Mouse (Mus musculus): ENCODE results near the gene Gm10134. TPM values are rescaled to one million over a fixed set of nuclear protein-coding genes. Genes with fewer than 3 reads are reported as not detected.

Gene Gm10134
- polyA plus RNA-seq, 1 experiment from 2014 or later = 7.5 TPM

DNA sequence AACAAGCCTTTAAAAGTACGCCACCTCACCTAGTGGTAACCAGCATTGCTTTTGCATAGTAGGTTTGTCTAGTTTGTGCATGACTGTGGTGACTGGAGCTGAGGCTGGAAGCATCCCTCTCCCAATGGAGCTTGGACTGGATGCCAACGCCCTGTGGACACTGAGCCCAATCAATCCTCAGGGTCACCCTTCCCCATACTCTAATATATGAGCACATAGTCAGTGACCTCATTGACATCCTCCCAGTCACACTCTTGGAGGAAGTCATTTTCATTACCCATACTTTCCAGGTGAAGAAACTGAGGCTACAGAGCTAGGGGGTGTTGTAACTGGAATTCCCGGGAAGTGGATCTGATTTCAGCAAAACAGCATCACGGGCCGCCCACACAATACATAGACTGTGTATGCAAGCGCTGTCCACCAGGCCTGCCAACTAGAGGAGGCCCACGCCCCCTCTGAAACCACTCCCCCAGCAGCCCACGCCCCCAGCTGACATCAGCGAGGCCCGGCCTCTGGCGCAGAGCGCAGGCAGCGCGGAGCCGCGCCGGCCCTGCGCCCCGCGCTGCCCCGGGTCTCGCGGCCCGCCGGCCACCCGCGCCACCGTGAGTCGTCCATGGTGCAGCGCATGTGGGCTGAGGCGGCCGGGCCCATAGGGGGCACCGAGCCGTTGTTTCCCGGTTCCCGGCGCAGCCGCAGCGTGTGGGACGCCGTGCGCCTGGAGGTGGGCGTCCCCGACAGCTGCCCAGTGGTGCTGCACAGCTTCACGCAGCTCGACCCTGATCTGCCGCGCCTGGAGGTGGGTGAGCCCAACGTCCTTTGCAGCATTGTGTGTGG is 27.3 kb downstream of the Gm10134 start:
- ATAC-seq (ENCODE audit: insufficient number of reproducible peaks, insufficient read depth, low FRiP score, low read depth) = peak; percentile 92
- Histone ChIP-seq H3K9me3 (ENCODE audit: control insufficient read depth, low read depth, low read length) (no peaks in the 10 kb centered on the region), H3K9ac (replicated peaks; ENCODE audit: low read depth, low read length) (peak overlapping the region; percentile 76), H3K27me3 (ENCODE audit: control insufficient read depth, insufficient read depth, low read length) (no peaks in the 10 kb centered on the region), H3K4me1 (ENCODE audit: control insufficient read depth, insufficient read depth, low read length) (peaks cover 54% of the 10 kb centered on the region), H3K4me3 (ENCODE audit: low read depth, low read length) (peak overlapping the region; percentile 65), H3K27ac (ENCODE audit: low read length) (peak overlapping the region; percentile 87), H3K36me3 (ENCODE audit: control insufficient read depth, insufficient read depth, low read length) (no peaks in the 10 kb centered on the region), H3K4me2 (replicated peaks; ENCODE audit: low read depth, low read length) (peak overlapping the region; percentile 53)
- WGBS = 3% methylated on average over 48 of the region's 49 CpGs

DNA sequence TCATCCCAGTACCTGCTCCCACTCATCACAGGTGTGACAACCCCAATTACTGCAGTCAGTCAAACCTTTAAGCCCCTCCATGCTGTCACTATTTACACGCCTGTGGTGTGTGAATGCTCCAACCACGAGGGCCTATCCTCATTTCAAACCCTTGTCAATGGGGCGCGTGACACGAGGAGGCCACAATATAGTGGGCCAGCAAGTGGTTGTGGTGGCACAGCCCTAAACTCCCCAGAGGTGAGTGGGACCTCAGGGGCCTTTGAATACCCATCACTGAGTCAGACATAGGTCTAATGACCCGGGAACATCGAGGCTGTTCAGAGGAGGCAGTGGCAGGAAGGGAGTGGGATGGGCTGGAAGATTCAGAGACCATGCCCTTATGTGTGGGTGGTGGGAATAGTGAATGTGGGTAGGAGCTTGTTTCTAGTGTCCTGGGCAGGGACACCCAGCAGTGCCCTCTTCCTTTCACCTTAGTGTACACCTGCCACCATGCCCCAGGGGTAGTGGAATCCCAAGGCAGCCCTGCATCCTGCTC is 28.1 kb downstream of the Gm10134 start:
- H3K4me1 ChIP-seq (ENCODE audit: control insufficient read depth, insufficient read depth, low read length) = peaks cover 62% of the 10 kb centered on the region
- H3K9me3 ChIP-seq (ENCODE audit: control insufficient read depth, low read depth, low read length) = no peaks in the 10 kb centered on the region
- H3K4me2 ChIP-seq (replicated peaks; ENCODE audit: low read depth, low read length) = peak overlapping the region; percentile 53
- WGBS = 69% methylated on average over 7 of the region's 7 CpGs
- peak overlapping the region; percentile 76; the same call in 1 of the 2 replicates for H3K9ac ChIP-seq (replicated peaks; ENCODE audit: low read depth, low read length)
- no peak for ATAC-seq (ENCODE audit: insufficient number of reproducible peaks, insufficient read depth, low FRiP score, low read depth)
- peak overlapping the region; percentile 87 for H3K27ac ChIP-seq (ENCODE audit: low read length)
- H3K36me3 ChIP-seq (ENCODE audit: control insufficient read depth, insufficient read depth, low read length) = no peaks in the 10 kb centered on the region
- peak overlapping the region; percentile 65 for H3K4me3 ChIP-seq (ENCODE audit: low read depth, low read length)
- H3K27me3 ChIP-seq (ENCODE audit: control insufficient read depth, insufficient read depth, low read length) = no peaks in the 10 kb centered on the region

DNA sequence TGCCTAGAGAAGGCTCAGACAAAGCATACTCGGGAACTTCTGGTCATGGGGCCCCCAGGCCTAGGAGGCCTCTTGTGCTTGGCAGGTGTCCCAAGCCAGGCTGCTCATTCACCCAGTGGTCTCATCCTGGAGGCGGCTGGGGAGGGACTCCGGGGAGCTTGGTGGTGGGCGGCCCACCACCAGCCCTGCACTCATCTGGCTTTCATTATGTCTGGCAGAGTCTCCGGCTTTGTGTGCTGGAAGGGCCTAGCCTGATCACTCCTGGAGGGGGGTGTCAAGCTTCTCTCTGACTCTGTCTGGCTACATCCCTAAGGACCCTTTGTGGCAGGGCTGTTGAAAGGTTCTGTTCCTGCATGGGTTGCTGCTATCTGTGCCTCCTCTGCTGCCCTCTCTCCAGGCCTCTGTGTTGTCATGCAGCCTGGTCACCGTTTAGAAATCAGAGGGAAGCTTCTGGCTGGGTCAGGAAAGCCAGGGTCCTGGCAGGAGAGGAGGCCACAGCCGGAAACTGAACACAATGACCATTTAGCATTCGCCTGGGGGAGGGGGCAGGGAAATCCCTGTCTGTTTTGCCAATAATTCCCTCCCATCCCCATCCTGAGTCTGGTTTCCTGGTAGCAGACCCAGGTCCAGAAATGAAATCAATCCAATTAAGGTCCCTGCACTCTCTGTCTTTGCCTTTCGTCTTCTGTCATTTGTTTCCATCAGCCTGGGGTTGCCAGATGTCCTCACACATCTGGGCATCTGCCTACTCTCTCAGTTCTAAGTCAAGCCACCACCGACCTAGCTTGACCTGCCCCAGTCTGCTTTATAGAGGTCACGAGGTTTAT is 28.8 kb downstream of the Gm10134 start:
- WGBS = 38% methylated on average over 11 of the region's 11 CpGs
- H3K4me3 ChIP-seq (ENCODE audit: low read depth, low read length) = peak overlapping the region; percentile 65
- peak; percentile 34 for ATAC-seq (ENCODE audit: insufficient number of reproducible peaks, insufficient read depth, low FRiP score, low read depth)
- H3K27me3 ChIP-seq (ENCODE audit: control insufficient read depth, insufficient read depth, low read length) = no peaks in the 10 kb centered on the region
- H3K9ac ChIP-seq (replicated peaks; ENCODE audit: low read depth, low read length) = peak overlapping the region; percentile 14; the same call in 1 of the 2 replicates
- H3K4me1 ChIP-seq (ENCODE audit: control insufficient read depth, insufficient read depth, low read length) = peaks cover 69% of the 10 kb centered on the region
- H3K4me2 ChIP-seq (replicated peaks; ENCODE audit: low read depth, low read length) = peak overlapping the region; percentile 53
- H3K9me3 ChIP-seq (ENCODE audit: control insufficient read depth, low read depth, low read length) = no peaks in the 10 kb centered on the region
- peak overlapping the region; percentile 87 for H3K27ac ChIP-seq (ENCODE audit: low read length)
- no peaks in the 10 kb centered on the region for H3K36me3 ChIP-seq (ENCODE audit: control insufficient read depth, insufficient read depth, low read length)

DNA sequence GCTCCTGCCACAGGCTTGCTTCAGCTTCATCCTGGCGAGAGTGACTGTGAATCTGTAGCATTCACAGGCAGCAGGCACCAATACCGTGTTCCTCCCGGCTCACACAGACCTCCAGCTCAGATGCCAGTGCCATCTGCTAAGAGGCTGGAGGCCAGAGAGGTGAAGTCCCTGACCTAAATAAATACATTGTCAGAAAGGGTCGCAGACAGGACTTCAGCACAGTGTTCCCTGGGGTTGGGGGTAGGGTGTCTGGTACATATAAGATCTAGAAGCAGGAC is 29.3 kb downstream of the Gm10134 start:
- Histone ChIP-seq H3K4me3 (ENCODE audit: low read depth, low read length) (peak overlapping the region; percentile 65; the same call in 1 of the 2 replicates), H3K4me1 (ENCODE audit: control insufficient read depth, insufficient read depth, low read length) (peaks cover 70% of the 10 kb centered on the region), H3K36me3 (ENCODE audit: control insufficient read depth, insufficient read depth, low read length) (no peaks in the 10 kb centered on the region), H3K4me2 (replicated peaks; ENCODE audit: low read depth, low read length) (peak overlapping the region; percentile 53; the same call in 1 of the 2 replicates), H3K9me3 (ENCODE audit: control insufficient read depth, low read depth, low read length) (no peaks in the 10 kb centered on the region), H3K9ac (replicated peaks; ENCODE audit: low read depth, low read length) (0 out of 2 replicates have a peak overlapping the region, but pooled peaks have one; percentile 14), H3K27ac (ENCODE audit: low read length) (peak overlapping the region; percentile 23; the same call in 1 of the 2 replicates), H3K27me3 (ENCODE audit: control insufficient read depth, insufficient read depth, low read length) (no peaks in the 10 kb centered on the region)
- ATAC-seq (ENCODE audit: insufficient number of reproducible peaks, insufficient read depth, low FRiP score, low read depth) = no peak
- 36% methylated on average over 4 of the region's 4 CpGs for WGBS

DNA sequence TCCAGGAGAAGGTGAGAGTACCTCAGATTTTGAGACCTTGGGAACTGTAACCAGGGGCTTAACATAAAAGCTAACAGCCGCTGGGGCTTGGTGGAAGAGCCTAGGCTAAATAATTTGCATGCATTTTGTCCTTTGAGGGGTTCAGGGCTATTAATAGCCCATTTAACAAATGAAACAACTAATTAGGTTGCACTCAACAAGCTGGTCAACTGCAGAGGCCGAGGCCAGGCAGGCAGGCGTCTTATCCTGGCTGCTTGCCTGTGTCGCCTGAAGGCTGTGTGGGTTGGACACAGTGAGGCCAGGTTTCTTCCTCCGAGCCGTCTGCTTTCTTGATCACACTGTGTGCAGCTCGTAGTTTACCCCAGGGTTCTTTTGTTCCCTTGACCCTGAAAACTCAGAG is 29.8 kb downstream of the Gm10134 start:
- H3K4me1 ChIP-seq (ENCODE audit: control insufficient read depth, insufficient read depth, low read length) = peaks cover 70% of the 10 kb centered on the region
- H3K27ac ChIP-seq (ENCODE audit: low read length) = peak overlapping the region; percentile 23; the same call in 1 of the 2 replicates
- 56% methylated on average over 7 of the region's 7 CpGs for WGBS
- no peaks in the 10 kb centered on the region; the same call in 1 of the 2 replicates for H3K36me3 ChIP-seq (ENCODE audit: control insufficient read depth, insufficient read depth, low read length)
- H3K4me3 ChIP-seq (ENCODE audit: low read depth, low read length) = no peak overlapping the region
- H3K27me3 ChIP-seq (ENCODE audit: control insufficient read depth, insufficient read depth, low read length) = no peaks in the 10 kb centered on the region
- no peak overlapping the region for H3K9ac ChIP-seq (replicated peaks; ENCODE audit: low read depth, low read length)
- peak overlapping the region; percentile 53; the same call in 1 of the 2 replicates for H3K4me2 ChIP-seq (replicated peaks; ENCODE audit: low read depth, low read length)
- no peaks in the 10 kb centered on the region for H3K9me3 ChIP-seq (ENCODE audit: control insufficient read depth, low read depth, low read length)
- no peak for ATAC-seq (ENCODE audit: insufficient number of reproducible peaks, insufficient read depth, low FRiP score, low read depth)

DNA sequence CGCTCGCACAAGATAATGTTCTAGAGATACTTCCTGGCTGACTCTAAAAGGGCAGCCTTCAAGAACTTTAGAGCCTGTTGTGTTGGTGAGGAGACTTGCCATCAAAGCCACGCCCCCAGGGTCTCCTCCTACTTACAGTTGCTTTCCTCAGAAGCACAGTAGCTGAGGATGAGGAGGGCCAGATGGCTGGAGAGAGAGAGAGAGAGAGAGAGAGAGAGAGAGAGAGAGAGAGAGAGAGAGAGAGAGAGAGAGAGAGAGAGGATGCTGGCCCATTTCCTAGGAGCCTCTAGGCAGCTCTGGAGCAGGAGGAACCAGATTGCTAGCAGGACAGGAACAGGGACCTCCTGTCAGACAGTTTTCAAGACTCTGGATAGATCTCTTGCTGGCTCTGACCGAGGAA is 30.3 kb downstream of the Gm10134 start:
- no peaks in the 10 kb centered on the region; the same call in 1 of the 2 replicates for H3K36me3 ChIP-seq (ENCODE audit: control insufficient read depth, insufficient read depth, low read length)
- H3K4me3 ChIP-seq (ENCODE audit: low read depth, low read length) = no peak overlapping the region
- H3K9ac ChIP-seq (replicated peaks; ENCODE audit: low read depth, low read length) = no peak overlapping the region
- H3K9me3 ChIP-seq (ENCODE audit: control insufficient read depth, low read depth, low read length) = no peaks in the 10 kb centered on the region
- H3K4me1 ChIP-seq (ENCODE audit: control insufficient read depth, insufficient read depth, low read length) = peaks cover 73% of the 10 kb centered on the region
- H3K4me2 ChIP-seq (replicated peaks; ENCODE audit: low read depth, low read length) = peak overlapping the region; percentile 53; the same call in 1 of the 2 replicates
- no peaks in the 10 kb centered on the region for H3K27me3 ChIP-seq (ENCODE audit: control insufficient read depth, insufficient read depth, low read length)
- WGBS = 50% methylated on average over 4 of the region's 4 CpGs
- no peak for ATAC-seq (ENCODE audit: insufficient number of reproducible peaks, insufficient read depth, low FRiP score, low read depth)
- H3K27ac ChIP-seq (ENCODE audit: low read length) = peak overlapping the region; percentile 23; the same call in 1 of the 2 replicates

DNA sequence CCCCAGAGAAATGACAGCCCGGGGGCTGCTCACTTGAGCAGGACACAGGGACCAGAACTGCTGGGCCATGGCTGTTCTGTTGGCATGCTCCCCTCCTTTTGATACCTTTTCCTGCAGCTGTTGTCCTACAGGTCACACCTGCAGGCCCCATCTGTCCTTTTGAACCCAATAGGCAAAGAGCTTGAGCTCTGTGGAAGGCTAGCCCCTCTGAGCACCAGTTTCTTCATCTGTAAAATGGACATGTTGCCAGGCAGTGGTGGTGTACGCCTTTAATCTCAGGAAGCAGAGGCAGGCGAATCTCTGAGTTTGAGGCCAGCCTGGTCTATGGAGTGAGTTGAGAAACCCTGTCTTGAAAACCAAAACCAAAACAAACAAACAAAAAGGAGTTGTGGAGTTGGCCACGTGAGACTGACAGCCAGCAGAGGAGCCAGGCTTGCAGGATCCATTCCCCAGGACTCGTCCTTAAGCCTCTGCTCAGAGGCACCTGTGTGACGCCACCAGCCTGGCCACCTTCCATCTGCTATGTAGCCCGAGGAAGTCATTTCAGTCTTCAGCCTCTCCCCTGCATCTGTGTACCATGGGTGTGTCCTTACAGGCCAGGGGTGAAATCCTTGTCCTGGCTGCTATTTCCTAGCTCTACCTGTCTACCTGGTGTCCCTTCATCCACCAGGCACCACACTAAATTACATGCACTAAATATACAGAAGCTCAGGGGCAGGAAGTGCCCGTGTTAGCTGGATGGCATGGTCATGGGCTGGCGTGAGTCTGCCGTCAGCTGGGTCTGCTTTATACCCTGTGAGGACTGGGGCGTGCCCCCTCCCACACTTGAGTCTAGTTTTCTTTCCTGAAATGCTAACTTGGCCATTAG is 31.1 kb downstream of the Gm10134 start:
- H3K4me1 ChIP-seq (ENCODE audit: control insufficient read depth, insufficient read depth, low read length) = peaks cover 73% of the 10 kb centered on the region
- no peak for ATAC-seq (ENCODE audit: insufficient number of reproducible peaks, insufficient read depth, low FRiP score, low read depth)
- WGBS = 70% methylated on average over 11 of the region's 11 CpGs

DNA sequence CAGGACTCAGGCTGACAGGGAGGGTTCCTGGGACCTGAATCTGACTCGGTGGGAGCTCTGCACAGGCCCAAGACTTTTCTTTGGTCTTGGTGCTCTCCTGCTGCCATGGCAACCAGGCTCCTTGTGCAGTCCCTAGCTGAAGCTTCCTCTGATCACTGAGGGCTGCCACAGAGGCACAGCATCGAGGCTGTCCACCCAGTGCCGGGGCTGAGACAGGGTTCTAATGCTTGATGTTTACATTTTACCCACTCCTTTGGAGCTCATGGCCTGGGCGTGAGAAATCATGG is 31.7 kb downstream of the Gm10134 start:
- H3K4me1 ChIP-seq (ENCODE audit: control insufficient read depth, insufficient read depth, low read length) = peaks cover 73% of the 10 kb centered on the region

More for the DNA sequence above, 31.1 kb downstream of the Gm10134 start:
- Histone ChIP-seq H3K4me2 (replicated peaks; ENCODE audit: low read depth, low read length) (no peak overlapping the region), H3K36me3 (ENCODE audit: control insufficient read depth, insufficient read depth, low read length) (peaks cover 2% of the 10 kb centered on the region), H3K9ac (replicated peaks; ENCODE audit: low read depth, low read length) (no peak overlapping the region), H3K27me3 (ENCODE audit: control insufficient read depth, insufficient read depth, low read length) (no peaks in the 10 kb centered on the region), H3K9me3 (ENCODE audit: control insufficient read depth, low read depth, low read length) (no peaks in the 10 kb centered on the region), H3K27ac (ENCODE audit: low read length) (peak overlapping the region; percentile 1; the same call in 1 of the 2 replicates), H3K4me3 (ENCODE audit: low read depth, low read length) (no peak overlapping the region)

More for the DNA sequence above, 31.7 kb downstream of the Gm10134 start:
- Histone ChIP-seq H3K36me3 (ENCODE audit: control insufficient read depth, insufficient read depth, low read length) (peaks cover 8% of the 10 kb centered on the region), H3K4me3 (ENCODE audit: low read depth, low read length) (no peak overlapping the region), H3K9me3 (ENCODE audit: control insufficient read depth, low read depth, low read length) (no peaks in the 10 kb centered on the region), H3K4me2 (replicated peaks; ENCODE audit: low read depth, low read length) (no peak overlapping the region), H3K27me3 (ENCODE audit: control insufficient read depth, insufficient read depth, low read length) (no peaks in the 10 kb centered on the region), H3K27ac (ENCODE audit: low read length) (no peak overlapping the region), H3K9ac (replicated peaks; ENCODE audit: low read depth, low read length) (no peak overlapping the region)
- no peak for ATAC-seq (ENCODE audit: insufficient number of reproducible peaks, insufficient read depth, low FRiP score, low read depth)
- WGBS = 39% methylated on average over 4 of the region's 4 CpGs
